Mouse (Mus musculus): ENCODE data around the gene Plcb1.

GRCm38 (mm10) chr2:134901521-134901920, 115.7 kb downstream of the Plcb1 start:
- TF ChIP-seq POLR2A (IDR thresholded peaks at IDR 0.05; ENCODE audit: low read depth, low read length) (no peak), CTCF (IDR thresholded peaks at IDR 0.05; ENCODE audit: borderline replicate concordance, insufficient read depth, low read length) (no peak)
